Mouse (Mus musculus): ENCODE results near the gene Smap2.

DNA sequence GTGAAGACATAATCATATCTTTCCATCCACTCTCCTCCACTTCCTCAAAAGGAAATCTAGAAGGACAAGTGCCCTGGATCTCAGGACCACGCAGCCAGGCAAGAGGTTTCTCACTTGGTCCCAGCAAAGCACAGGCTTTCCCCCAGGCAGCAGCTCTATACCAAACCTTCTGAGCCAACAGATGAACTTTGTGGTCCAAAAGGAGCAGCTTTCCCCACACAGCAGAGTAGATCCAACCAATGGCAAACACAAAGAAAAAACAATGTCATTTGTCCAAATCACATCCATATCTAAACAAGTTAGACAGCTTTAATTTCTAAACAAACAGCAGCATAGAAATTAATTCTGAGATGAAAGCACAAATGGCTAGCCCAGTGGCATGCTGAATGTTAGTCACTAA lies 15.4 kb downstream of the Smap2 start:
- no peak for TF ChIP-seq CTCF (IDR thresholded peaks at IDR 0.05; ENCODE audit: insufficient read depth, low read length)
- no peak for TF ChIP-seq POLR2A (IDR thresholded peaks at IDR 0.05; ENCODE audit: borderline replicate concordance, extremely low read depth, low read depth, low read length)
